Mouse (Mus musculus) liver, embryonic 12.5 days (tissue): ENCODE data around the gene Prickle2. TPM values are rescaled to one million over a fixed set of nuclear protein-coding genes. Genes with fewer than 3 reads are reported as not detected.

ENCODE experiments used
- ATAC-seq: fragments of 200-750 bp; cut with Nextera tagmentation; 2 replicates; pipeline ENCODE4 v1.8.0; 2017; ENCODE audit warnings: moderate number of reproducible peaks, mild to moderate bottlenecking, moderate library complexity
- H3K27ac ChIP-seq: fragments of 300-500 bp; sonication (generic); 2 replicates; pipeline ENCODE4 v1.5.1; 2016; ENCODE audit warnings: mild to moderate bottlenecking
- H3K27me3 ChIP-seq: fragments of 300-500 bp; sonication (generic); replicated peaks from 2 replicates; pipeline ENCODE4 v1.6.1; 2016; ENCODE audit warnings: mild to moderate bottlenecking, moderate library complexity
- H3K36me3 ChIP-seq: fragments of 300-500 bp; sonication (generic); 2 replicates; pipeline ENCODE4 v1.6.1; 2016; ENCODE audit warnings: mild to moderate bottlenecking, moderate library complexity
- H3K4me1 ChIP-seq: fragments of 300-500 bp; sonication (generic); 2 replicates; pipeline ENCODE4 v1.6.1; 2016
- H3K4me2 ChIP-seq: fragments of 300-500 bp; sonication (generic); 2 replicates; pipeline ENCODE4 v1.6.1; 2016; ENCODE audit warnings: mild to moderate bottlenecking, moderate library complexity
- H3K4me3 ChIP-seq: fragments of 300-500 bp; sonication (generic); 2 replicates; pipeline ENCODE4 v1.5.1; 2016; ENCODE audit warnings: mild to moderate bottlenecking, moderate library complexity
- H3K9ac ChIP-seq: fragments of 300-500 bp; sonication (generic); 2 replicates; pipeline ENCODE4 v1.6.1; 2016; ENCODE audit warnings: mild to moderate bottlenecking, moderate library complexity
- H3K9me3 ChIP-seq: fragments of 300-500 bp; sonication (generic); replicated peaks from 2 replicates; pipeline ENCODE4 v1.6.1; 2016; ENCODE audit warnings: mild to moderate bottlenecking, moderate library complexity
- WGBS: fragments of 180-500 bp; shearing (Covaris S2); methylation state at CpG from one replicate; pipeline ENCODE4 v1.1.7; 2016; ENCODE audit not compliant: insufficient replicate concordance; 5-methylcytosine and 5-hydroxymethylcytosine counted together
- polyA plus RNA-seq: library from polyadenylated mRNA; unstranded; fragments of >200 nt; fragmentation: Nextera tagmentation; extraction: Ambion mirVana; gene quantifications from 2 replicates; pipeline ENCODE4 v1.2.1, GENCODE M21; 2016

Prickle2 gene
- polyA plus RNA-seq, 1 experiment from 2014 or later, result 0.56 TPM

DNA sequence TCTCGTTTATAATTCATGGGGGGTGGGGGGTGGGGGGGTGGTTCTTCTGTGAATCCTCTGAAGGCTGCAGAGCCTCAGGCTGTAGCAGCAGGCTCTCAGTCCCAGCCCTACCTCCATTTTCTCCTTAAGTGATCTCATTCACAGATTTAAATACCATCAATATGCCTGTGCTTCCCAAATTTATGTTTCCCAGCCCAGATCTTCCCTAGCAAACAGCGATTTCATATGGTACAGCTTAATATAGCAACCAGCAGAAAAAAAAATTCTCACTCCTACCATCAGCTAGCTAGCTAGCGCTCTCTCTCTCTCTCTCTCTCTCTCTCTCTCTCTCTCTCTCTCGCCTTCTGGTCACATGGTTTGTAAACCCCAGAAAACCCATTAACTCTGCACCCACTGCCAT is 42.5 kb downstream of the Prickle2 start:
- H3K4me2 ChIP-seq, result no peak overlapping the region
- H3K27me3 ChIP-seq, result no peaks in the 10 kb centered on the region
- no peak overlapping the region for H3K27ac ChIP-seq
- H3K9me3 ChIP-seq, result no peaks in the 10 kb centered on the region
- no peak for ATAC-seq
- no peaks in the 10 kb centered on the region for H3K36me3 ChIP-seq
- 48% methylated on average over 4 of the region's 4 CpGs for whole genome bisulfite sequencing
- H3K4me1 ChIP-seq, result no peaks in the 10 kb centered on the region
- H3K4me3 ChIP-seq, result no peak overlapping the region
- no peak overlapping the region for H3K9ac ChIP-seq

DNA sequence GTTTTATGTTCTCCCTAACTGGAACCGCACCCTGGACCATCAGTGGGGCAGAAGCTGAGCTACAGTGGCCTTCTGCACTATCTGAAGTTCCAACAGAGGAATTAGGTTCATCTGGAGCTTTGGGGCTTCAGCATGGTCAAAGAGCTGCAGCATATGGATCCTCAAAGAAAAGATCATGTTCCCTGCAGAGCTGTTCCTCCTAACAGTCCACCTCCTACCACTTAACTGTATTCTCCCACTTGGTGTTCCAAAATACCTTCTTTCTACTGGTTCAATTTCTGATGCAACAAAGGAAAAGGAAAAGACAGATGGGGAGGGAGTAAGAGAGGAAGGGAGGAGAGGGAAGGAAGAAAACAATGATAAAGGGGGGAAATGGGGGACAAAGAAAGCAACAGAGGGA is 56.9 kb downstream of the Prickle2 start:
- ATAC-seq, result no peak
- no peaks in the 10 kb centered on the region for H3K27me3 ChIP-seq
- 67% methylated on average over 1 of the region's 1 CpGs for WGBS

GRCm38 (mm10) chr6:92648571-92648970 is 57.4 kb downstream of the Prickle2 start:
- Histone ChIP-seq H3K27me3 (no peaks in the 10 kb centered on the region), H3K9ac (no peak overlapping the region), H3K36me3 (no peaks in the 10 kb centered on the region), H3K4me3 (no peak overlapping the region), H3K9me3 (no peaks in the 10 kb centered on the region), H3K4me1 (no peaks in the 10 kb centered on the region), H3K4me2 (no peak overlapping the region), H3K27ac (no peak overlapping the region)
- no peak for ATAC-seq
- 49% methylated on average over 2 of the region's 2 CpGs for WGBS

More for the DNA sequence above, 56.9 kb downstream of the Prickle2 start:
- Histone ChIP-seq H3K27ac (no peak overlapping the region), H3K4me1 (no peaks in the 10 kb centered on the region), H3K4me2 (no peak overlapping the region), H3K4me3 (no peak overlapping the region), H3K9me3 (no peaks in the 10 kb centered on the region), H3K36me3 (no peaks in the 10 kb centered on the region), H3K9ac (no peak overlapping the region)

DNA sequence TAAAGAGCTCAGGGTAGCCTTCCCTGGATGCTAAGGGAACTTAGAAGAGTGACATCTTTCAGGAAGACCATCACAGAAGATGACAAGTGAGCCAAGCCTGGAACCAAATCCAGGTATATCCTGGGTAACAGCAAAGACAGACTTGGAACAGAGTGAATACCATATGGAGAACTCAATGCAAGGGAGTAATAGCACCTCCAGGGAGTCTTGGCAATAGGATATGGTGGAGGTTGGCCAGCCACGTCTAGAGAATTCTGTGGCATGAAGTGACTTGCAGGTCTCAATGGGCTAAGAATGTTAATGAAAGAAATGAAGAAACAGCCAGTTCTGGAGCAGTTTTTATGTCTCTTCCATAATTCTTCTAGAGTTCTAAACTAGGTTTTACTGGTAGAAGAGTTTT is 63.0 kb downstream of the Prickle2 start:
- WGBS, result 58% methylated on average over 1 of the region's 1 CpGs

GRCm38 (mm10) chr6:92641956-92642355 is 64.0 kb downstream of the Prickle2 start:
- Histone ChIP-seq H3K36me3 (no peaks in the 10 kb centered on the region), H3K9me3 (no peaks in the 10 kb centered on the region), H3K4me1 (no peaks in the 10 kb centered on the region), H3K9ac (no peak overlapping the region), H3K4me3 (no peak overlapping the region), H3K27ac (no peak overlapping the region), H3K27me3 (no peaks in the 10 kb centered on the region), H3K4me2 (no peak overlapping the region)
- no peak for ATAC-seq
- WGBS, result 63% methylated on average over 7 of the region's 7 CpGs

More for the DNA sequence above, 63.0 kb downstream of the Prickle2 start:
- Histone ChIP-seq H3K4me3 (no peak overlapping the region), H3K27ac (no peak overlapping the region), H3K27me3 (no peaks in the 10 kb centered on the region), H3K9ac (no peak overlapping the region), H3K4me2 (no peak overlapping the region), H3K36me3 (no peaks in the 10 kb centered on the region), H3K9me3 (no peaks in the 10 kb centered on the region), H3K4me1 (no peaks in the 10 kb centered on the region)
- no peak for ATAC-seq

DNA sequence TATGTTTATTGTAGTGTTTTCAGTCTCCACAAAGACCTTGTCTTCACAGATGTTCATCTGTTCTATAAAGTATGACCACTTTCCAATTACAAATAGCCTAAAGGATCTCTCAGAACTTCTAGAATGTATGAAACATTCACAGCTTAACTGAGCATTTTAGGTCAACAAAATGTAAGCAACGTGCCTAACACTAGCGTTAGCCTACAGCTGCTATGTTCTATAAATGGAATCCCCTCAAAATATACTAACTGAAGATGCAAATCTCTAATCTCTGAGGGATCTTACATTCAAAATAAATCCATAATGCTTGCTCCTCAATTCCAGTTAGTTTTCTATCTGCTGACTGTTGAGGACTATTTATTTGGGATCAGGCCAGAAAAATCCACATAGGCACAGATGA is 65.1 kb downstream of the Prickle2 start:
- Histone ChIP-seq H3K27ac (no peak overlapping the region), H3K9me3 (no peaks in the 10 kb centered on the region), H3K4me3 (no peak overlapping the region), H3K27me3 (no peaks in the 10 kb centered on the region), H3K36me3 (no peaks in the 10 kb centered on the region), H3K9ac (no peak overlapping the region), H3K4me1 (no peaks in the 10 kb centered on the region), H3K4me2 (no peak overlapping the region)
- ATAC-seq, result no peak
- 52% methylated on average over 2 of the region's 2 CpGs for WGBS

GRCm38 (mm10) chr6:92636431-92636830 is 69.5 kb downstream of the Prickle2 start:
- Histone ChIP-seq H3K36me3 (no peaks in the 10 kb centered on the region), H3K4me3 (no peak overlapping the region), H3K27me3 (no peaks in the 10 kb centered on the region), H3K9ac (no peak overlapping the region), H3K4me1 (no peaks in the 10 kb centered on the region), H3K9me3 (no peaks in the 10 kb centered on the region), H3K4me2 (no peak overlapping the region), H3K27ac (no peak overlapping the region)
- WGBS, result 63% methylated on average over 1 of the region's 1 CpGs
- no peak for ATAC-seq

DNA sequence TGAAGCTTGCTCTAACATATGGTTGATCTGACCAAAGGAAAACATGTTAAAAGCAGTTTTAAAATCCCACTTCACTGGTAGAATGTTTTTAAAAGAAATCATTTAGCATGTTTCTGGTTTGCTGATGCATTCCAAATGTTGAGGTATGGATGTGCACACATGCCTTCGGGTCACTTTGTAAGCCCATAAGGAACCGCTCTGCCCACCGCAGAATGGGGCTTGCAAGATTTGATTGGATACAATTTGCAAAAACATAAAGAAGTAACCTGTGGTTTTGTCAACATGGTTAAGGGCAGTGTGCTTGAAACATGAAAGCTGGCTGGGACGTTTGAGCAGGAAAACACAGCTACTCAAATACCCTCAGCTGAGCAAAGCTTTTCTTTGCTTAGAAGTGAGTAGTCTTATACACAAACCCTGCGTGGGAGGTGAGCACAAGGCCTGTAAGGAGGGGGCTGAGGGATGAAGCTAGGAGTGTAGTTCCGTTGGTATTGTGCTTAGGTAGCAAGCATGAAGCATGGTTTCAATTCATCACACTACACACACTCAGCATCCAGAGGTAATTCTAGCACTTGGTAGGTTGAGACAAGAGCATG is 71.0 kb downstream of the Prickle2 start:
- Histone ChIP-seq H3K4me2 (no peak overlapping the region), H3K9ac (no peak overlapping the region), H3K27me3 (no peaks in the 10 kb centered on the region), H3K4me3 (no peak overlapping the region), H3K36me3 (no peaks in the 10 kb centered on the region), H3K9me3 (no peaks in the 10 kb centered on the region), H3K4me1 (no peaks in the 10 kb centered on the region), H3K27ac (no peak overlapping the region)
- WGBS, result 63% methylated on average over 6 of the region's 6 CpGs
- no peak for ATAC-seq

DNA sequence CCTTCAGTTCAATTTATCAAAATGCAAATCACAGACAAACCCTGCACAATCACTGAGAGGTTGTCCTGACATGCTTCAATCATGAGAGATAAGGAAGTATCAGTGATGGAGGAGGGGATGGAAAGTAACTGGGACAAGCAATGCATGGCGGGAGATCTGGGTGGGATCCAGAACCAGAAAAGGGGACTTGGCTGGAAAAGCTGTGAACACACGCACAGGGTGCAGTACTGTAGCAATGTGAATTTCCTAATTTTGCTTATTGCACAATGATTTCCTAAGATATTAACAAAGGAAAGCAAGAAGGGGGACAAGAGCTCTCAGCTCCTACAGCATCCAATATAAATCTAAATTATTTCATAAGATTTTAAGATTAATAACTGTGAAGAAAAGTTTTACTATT is 75.0 kb downstream of the Prickle2 start:
- 67% methylated on average over 2 of the region's 2 CpGs for WGBS
- Histone ChIP-seq H3K4me3 (no peak overlapping the region), H3K4me1 (no peaks in the 10 kb centered on the region), H3K4me2 (no peak overlapping the region), H3K36me3 (no peaks in the 10 kb centered on the region), H3K27me3 (no peaks in the 10 kb centered on the region), H3K9ac (no peak overlapping the region), H3K9me3 (no peaks in the 10 kb centered on the region), H3K27ac (no peak overlapping the region)
- ATAC-seq, result no peak

GRCm38 (mm10) chr6:92627711-92628110 is 78.2 kb downstream of the Prickle2 start:
- Histone ChIP-seq H3K9me3 (no peaks in the 10 kb centered on the region), H3K4me2 (no peak overlapping the region), H3K36me3 (no peaks in the 10 kb centered on the region), H3K9ac (no peak overlapping the region), H3K27ac (no peak overlapping the region), H3K27me3 (no peaks in the 10 kb centered on the region), H3K4me1 (no peaks in the 10 kb centered on the region), H3K4me3 (no peak overlapping the region)
- WGBS, result 72% methylated on average over 3 of the region's 3 CpGs
- ATAC-seq, result no peak

GRCm38 (mm10) chr6:92627048-92627617 is 78.8 kb downstream of the Prickle2 start:
- no peaks in the 10 kb centered on the region for H3K27me3 ChIP-seq
- ATAC-seq, result no peak
- H3K4me2 ChIP-seq, result no peak overlapping the region
- no peak overlapping the region for H3K27ac ChIP-seq
- H3K4me1 ChIP-seq, result no peaks in the 10 kb centered on the region
- no peak overlapping the region for H3K9ac ChIP-seq
- H3K9me3 ChIP-seq, result no peaks in the 10 kb centered on the region
- H3K4me3 ChIP-seq, result no peak overlapping the region
- H3K36me3 ChIP-seq, result no peaks in the 10 kb centered on the region
- WGBS, result 48% methylated on average over 8 of the region's 8 CpGs

GRCm38 (mm10) chr6:92625923-92626322 is 80.0 kb downstream of the Prickle2 start:
- Histone ChIP-seq H3K9ac (no peak overlapping the region), H3K4me1 (no peaks in the 10 kb centered on the region), H3K4me2 (no peak overlapping the region), H3K36me3 (no peaks in the 10 kb centered on the region), H3K4me3 (no peak overlapping the region), H3K27ac (no peak overlapping the region), H3K9me3 (no peaks in the 10 kb centered on the region), H3K27me3 (no peaks in the 10 kb centered on the region)
- no peak for ATAC-seq
- WGBS, result 56% methylated on average over 1 of the region's 1 CpGs

- Histone ChIP-seq H3K36me3 (no peaks in the 10 kb centered on the region), H3K4me1 (no peaks in the 10 kb centered on the region), H3K27ac (no peak overlapping the region), H3K9me3 (no peaks in the 10 kb centered on the region), H3K4me3 (no peak overlapping the region), H3K27me3 (no peaks in the 10 kb centered on the region), H3K4me2 (no peak overlapping the region), H3K9ac (no peak overlapping the region)
- WGBS, result 68% methylated on average over 6 of the region's 6 CpGs
- ATAC-seq, result no peak
These were observed 81.6 kb downstream of the Prickle2 start for GRCm38 (mm10) chr6:92624306-92624705.
